24 mouse cellular contexts compared by ENCODE assay signal in genomic region chr3:38046611-38047010, GRCm38 (mm10).
DNase-seq lines count a peak whose midpoint lies in the region.
"Had no signal": no experiment of that assay in that cellular context is flagged by ENCODE, and none has a peak within 500 bp of the region (broad histone marks: within the 10 kb centered on the region; RNA-seq: fewer than 3 reads in every experiment).

No protein-coding gene starts in this region.

- DNase-seq in T-cell, adult 2 months (ENCODE audit: low spot score): peak; percentile 16
- peak; percentile 21 for DNase-seq in naive thymus-derived CD4-positive, alpha-beta T cell, adult 2 months (ENCODE audit: low read depth)
- peak; percentile 70 for DNase-seq in thymus, postnatal 0 days (ENCODE audit: low spot score)
- peak; percentile 54 for DNase-seq in thymus, postnatal 25 days
- no peak for DNase-seq in yolk sac, embryonic 10.5 days (ENCODE audit: low spot score)
- no peak for DNase-seq in embryonic facial prominence, embryonic 10.5 days (ENCODE audit: low spot score)
- no peak for DNase-seq in urinary bladder, postnatal 14 days (ENCODE audit: low spot score)
- DNase-seq in cerebellum, adult 11 months: no peak
- DNase-seq: adrenal gland, adult 2 months; B cell, adult 2 months; cerebellum, adult 11-12 months; cerebellum, adult 8-10 months; cerebellum, postnatal 36 days; embryo, embryonic 11 days; gastrocnemius, adult 2 months; gastrocnemius, postnatal 14 days; heart, adult 11 months had no signal

- no peaks in the 10 kb centered on the region for H3K36me3 ChIP-seq in embryonic facial prominence, embryonic 10.5 days (replicated peaks)
- H3K36me3 ChIP-seq: forebrain, embryonic 10.5 days; G1E; hindbrain, embryonic 12.5 days; hindbrain, embryonic 15.5 days had no signal

- no peaks in the 10 kb centered on the region for H3K9me3 ChIP-seq in embryonic facial prominence, embryonic 10.5 days
- H3K9me3 ChIP-seq: forebrain, embryonic 10.5 days; forebrain, embryonic 13.5 days; G1E; hindbrain, embryonic 12.5 days; hindbrain, embryonic 15.5 days had no signal

- H3K27me3 ChIP-seq in embryonic facial prominence, embryonic 10.5 days (replicated peaks; ENCODE audit: low read depth, poor library complexity, severe bottlenecking): no peaks in the 10 kb centered on the region
- H3K27me3 ChIP-seq: CH12.LX; forebrain, embryonic 13.5 days; hindbrain, embryonic 12.5 days; hindbrain, embryonic 15.5 days; Patski had no signal

- H3K4me1 ChIP-seq in embryonic facial prominence, embryonic 10.5 days: peaks cover 27% of the 10 kb centered on the region

- WGBS in embryonic facial prominence, embryonic 10.5 days: 81% methylated on average over 4 of the region's 4 CpGs

- H3K27ac ChIP-seq in embryonic facial prominence, embryonic 10.5 days (replicated peaks): no peak overlapping the region
- H3K27ac ChIP-seq: forebrain, embryonic 10.5 days; forebrain, embryonic 13.5 days; gastrocnemius, adult 2 months; hindbrain, embryonic 12.5 days; hindbrain, embryonic 15.5 days had no signal

- no peak overlapping the region for H3K4me3 ChIP-seq in embryonic facial prominence, embryonic 10.5 days
- H3K4me3 ChIP-seq: forebrain, embryonic 10.5 days; forebrain, embryonic 13.5 days; gastrocnemius, adult 2 months; hindbrain, embryonic 12.5 days; hindbrain, embryonic 15.5 days had no signal

Comparison
In these comparisons a context has a peak if more than half of its experiments do, and no peak if none do; other contexts are left out.
1. DNase-seq: peak in T-cell, adult 2 months (single experiment), naive thymus-derived CD4-positive, alpha-beta T cell, adult 2 months (single experiment), thymus, postnatal 0 days (single experiment) and thymus, postnatal 25 days (single experiment); none in yolk sac, embryonic 10.5 days (single experiment), embryonic facial prominence, embryonic 10.5 days (single experiment), urinary bladder, postnatal 14 days (single experiment) and cerebellum, adult 11 months (single experiment).